Mouse (Mus musculus): ENCODE measurements around the gene Ap5s1. TPM values are rescaled to one million over a fixed set of nuclear protein-coding genes. Genes with fewer than 3 reads are reported as not detected.
A peak's percentile ranks its signal among the peaks of the same experiment; 100 is the strongest.

Gene Ap5s1
- polyA plus RNA-seq, 1 experiment from 2014 or later, result 30.3 TPM

GRCm38 (mm10) chr2:131262213-131262672, 55.4 kb downstream of the Ap5s1 start, which contains the start of gene Pank2:
Gene Pank2, plus strand, starts transcription at chr2:131262495.
- ATAC-seq, result peak; percentile 100
- under 1% methylated on average over 49 of the region's 49 CpGs for WGBS

More at GRCm38 (mm10) chr2:131262213-131262672, 55.4 kb downstream of the Ap5s1 start, which contains the start of gene Pank2:
- H3K9ac ChIP-seq (ENCODE audit: low read length), result peak within 1 kb of the TSS; percentile 93
- peak within 1 kb of the TSS; percentile 81 for H3K4me2 ChIP-seq (ENCODE audit: low read length)
- no peaks in the 10 kb centered on the region for H3K9me3 ChIP-seq (replicated peaks; ENCODE audit: control insufficient read depth, low read length)
- peaks cover 17% of the 10 kb centered on the region for H3K4me1 ChIP-seq (ENCODE audit: control insufficient read depth, insufficient read depth, low read length)
- H3K27ac ChIP-seq (ENCODE audit: low read depth, low read length), result peak within 1 kb of the TSS; percentile 98
- peaks cover 2% of the 10 kb centered on the region; the same call in 1 of the 2 replicates for H3K36me3 ChIP-seq (ENCODE audit: control insufficient read depth, insufficient read depth, low read length)
- no peaks in the 10 kb centered on the region for H3K27me3 ChIP-seq (replicated peaks; ENCODE audit: control insufficient read depth, insufficient read depth, low read length)
- peak; percentile 99 for DNase-seq (ENCODE audit: low spot score)
- peak within 1 kb of the TSS; percentile 80 for H3K4me3 ChIP-seq (ENCODE audit: low read depth, low read length)

Other genes starting within 250 kb of the Ap5s1 start
- gene Gfra4, start 164.0 kb upstream of the Ap5s1 start, polyA plus RNA-seq (2014; fragmentation: Nextera tagmentation; extraction: Ambion mirVana), result 30.6 and 33.6 TPM in 2 replicates
- 0.52 and 0.79 TPM in 2 replicates for gene Adam33, start 143.3 kb upstream of the Ap5s1 start, polyA plus RNA-seq (2014; fragmentation: Nextera tagmentation; extraction: Ambion mirVana)
- gene Siglec1, start 120.3 kb upstream of the Ap5s1 start, polyA plus RNA-seq (2014; fragmentation: Nextera tagmentation; extraction: Ambion mirVana), result 0.10 and 0.25 TPM in 2 replicates
- 1.6 and 1.8 TPM in 2 replicates for gene Hspa12b, start 79.8 kb upstream of the Ap5s1 start, polyA plus RNA-seq (2014; fragmentation: Nextera tagmentation; extraction: Ambion mirVana)
- gene Gm11037, start 73.6 kb upstream of the Ap5s1 start, polyA plus RNA-seq (2014; fragmentation: Nextera tagmentation; extraction: Ambion mirVana), result not detected in 2 replicates
- gene 1700037H04Rik, start 47.0 kb upstream of the Ap5s1 start, polyA plus RNA-seq (2014; fragmentation: Nextera tagmentation; extraction: Ambion mirVana), result 110 and 112 TPM in 2 replicates
- 9.3 and 9.7 TPM in 2 replicates for gene Cenpb, start 27.0 kb upstream of the Ap5s1 start, polyA plus RNA-seq (2014; fragmentation: Nextera tagmentation; extraction: Ambion mirVana)
- 30.0 and 32.0 TPM in 2 replicates for gene Cdc25b, start 20.1 kb upstream of the Ap5s1 start, polyA plus RNA-seq (2014; fragmentation: Nextera tagmentation; extraction: Ambion mirVana)
- 10.1 and 11.8 TPM in 2 replicates for gene Spef1, start 19.8 kb upstream of the Ap5s1 start, polyA plus RNA-seq (2014; fragmentation: Nextera tagmentation; extraction: Ambion mirVana)
- gene Mavs, start 27.0 kb downstream of the Ap5s1 start, polyA plus RNA-seq (2014; fragmentation: Nextera tagmentation; extraction: Ambion mirVana), result 6.5 and 6.6 TPM in 2 replicates
- gene Pank2, start 55.4 kb downstream of the Ap5s1 start, polyA plus RNA-seq (2014; fragmentation: Nextera tagmentation; extraction: Ambion mirVana), result 29.4 and 34.4 TPM in 2 replicates
- gene Rnf24, start 145.8 kb downstream of the Ap5s1 start, polyA plus RNA-seq (2014; fragmentation: Nextera tagmentation; extraction: Ambion mirVana), result 13.9 and 16.2 TPM in 2 replicates